Mouse (Mus musculus) layer of hippocampus, adult 9-11 months (tissue): ENCODE measurements around the gene Nsg1.

ENCODE experiments used
- DNase-seq: peaks from one replicate; pipeline ENCODE4 v3.0.0; 2022

Gene Nsg1

GRCm38 (mm10) chr5:38159634-38160413 lies at the start of gene Nsg1:
Gene Nsg1, minus strand, starts transcription at chr5:38159907.
- no peak for DNase-seq

GRCm38 (mm10) chr5:38208985-38209384 lies 49.3 kb upstream of the Nsg1 start:
- DNase-seq: no peak

- no peak for DNase-seq
These were observed 45.6 kb upstream of the Nsg1 start for GRCm38 (mm10) chr5:38205303-38205726.

GRCm38 (mm10) chr5:38199686-38200085 lies 40.0 kb upstream of the Nsg1 start:
- no peak for DNase-seq

- DNase-seq: peak; percentile 80
These were observed 37.7 kb upstream of the Nsg1 start for GRCm38 (mm10) chr5:38197482-38197823.

GRCm38 (mm10) chr5:38196821-38197481 lies 37.2 kb upstream of the Nsg1 start:
- no peak for DNase-seq

- no peak for DNase-seq
These were observed 36.2 kb upstream of the Nsg1 start for GRCm38 (mm10) chr5:38195941-38196340.

GRCm38 (mm10) chr5:38194946-38195345 lies 35.2 kb upstream of the Nsg1 start:
- no peak for DNase-seq

- DNase-seq: no peak
These were observed 31.2 kb upstream of the Nsg1 start for GRCm38 (mm10) chr5:38190907-38191306.

- no peak for DNase-seq
These were observed 27.3 kb upstream of the Nsg1 start for GRCm38 (mm10) chr5:38187006-38187405.

GRCm38 (mm10) chr5:38184688-38185285 lies 25.1 kb upstream of the Nsg1 start:
- no peak for DNase-seq

- DNase-seq: no peak
These were observed 14.7 kb upstream of the Nsg1 start for GRCm38 (mm10) chr5:38174256-38174912.

- no peak for DNase-seq
These were observed 14.1 kb upstream of the Nsg1 start for GRCm38 (mm10) chr5:38173766-38174165.

GRCm38 (mm10) chr5:38168497-38168896 lies 8.8 kb upstream of the Nsg1 start:
- no peak for DNase-seq

- peak; percentile 76 for DNase-seq
These were observed 617 bp downstream of the Nsg1 start for GRCm38 (mm10) chr5:38158947-38159633.

- DNase-seq: peak; percentile 43
These were observed 1.2 kb downstream of the Nsg1 start for GRCm38 (mm10) chr5:38158501-38158946.

- no peak for DNase-seq
These were observed 2.2 kb downstream of the Nsg1 start for GRCm38 (mm10) chr5:38157481-38158020.

GRCm38 (mm10) chr5:38153636-38154035 lies 6.1 kb downstream of the Nsg1 start:
- no peak for DNase-seq

GRCm38 (mm10) chr5:38152201-38153108 lies 7.3 kb downstream of the Nsg1 start:
- no peak for DNase-seq

GRCm38 (mm10) chr5:38151264-38151663 lies 8.4 kb downstream of the Nsg1 start:
- DNase-seq: peak; percentile 83

GRCm38 (mm10) chr5:38146524-38146923 lies 13.2 kb downstream of the Nsg1 start:
- no peak for DNase-seq
